Mouse (Mus musculus): ENCODE data around the gene Fnbp1l. TPM values are rescaled to one million over a fixed set of nuclear protein-coding genes. Genes with fewer than 3 reads are reported as not detected.
A peak's percentile ranks its signal among the peaks of the same experiment; 100 is the strongest.

Fnbp1l gene
- total RNA-seq, 2 experiments from 2014 or later, result 24.9 to 26.4 TPM

- no peak for DNase-seq (ENCODE audit: low spot score in 2 of 2)
These were observed 13.3 kb downstream of the Fnbp1l start for GRCm38 (mm10) chr3:122606105-122606801.

DNA sequence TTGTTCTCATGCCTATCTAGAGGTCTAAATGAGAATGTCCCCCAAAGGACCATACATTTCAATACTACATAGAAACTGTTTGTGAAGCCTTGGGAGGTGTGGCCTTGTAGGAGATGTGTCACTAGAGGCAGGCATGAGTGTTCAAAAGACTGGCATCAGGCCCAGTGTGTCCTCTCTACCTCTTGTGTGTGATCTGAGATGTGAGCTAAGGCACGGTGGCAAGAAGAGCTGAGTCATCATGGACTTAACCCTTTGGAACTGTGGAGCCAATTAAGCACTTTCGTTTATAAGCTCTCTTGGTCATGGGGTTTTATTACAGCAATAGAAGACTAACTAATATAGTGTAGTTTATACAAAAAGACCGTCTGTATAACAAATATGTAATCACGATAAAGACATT, 16.3 kb downstream of the Fnbp1l start:
- DNase-seq (ENCODE audit: low spot score in 2 of 2), result no peak

DNA sequence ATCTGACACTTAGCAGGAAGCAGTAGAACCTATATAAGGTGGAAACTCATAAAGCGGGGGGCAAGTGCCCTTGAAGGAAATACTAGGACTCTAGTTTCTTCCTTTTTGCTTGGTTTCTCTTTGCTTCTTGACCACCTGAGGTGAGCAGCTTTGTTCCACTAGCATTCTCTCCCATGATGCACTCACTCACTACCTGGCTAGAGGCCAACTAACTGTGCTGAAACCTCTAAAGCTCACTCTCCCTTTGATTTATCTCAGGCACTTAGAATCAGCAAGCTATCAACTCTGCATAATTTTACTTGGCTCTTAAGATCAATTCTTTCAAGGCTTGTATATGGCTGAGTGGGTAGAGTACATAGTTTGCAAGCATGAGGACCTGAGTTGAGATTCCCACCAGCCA, 17.1 kb downstream of the Fnbp1l start:
- DNase-seq (ENCODE audit: low spot score in 2 of 2), result no peak

- no peak for DNase-seq (ENCODE audit: low spot score in 2 of 2)
These were observed 20.2 kb downstream of the Fnbp1l start for GRCm38 (mm10) chr3:122599291-122599690.

DNA sequence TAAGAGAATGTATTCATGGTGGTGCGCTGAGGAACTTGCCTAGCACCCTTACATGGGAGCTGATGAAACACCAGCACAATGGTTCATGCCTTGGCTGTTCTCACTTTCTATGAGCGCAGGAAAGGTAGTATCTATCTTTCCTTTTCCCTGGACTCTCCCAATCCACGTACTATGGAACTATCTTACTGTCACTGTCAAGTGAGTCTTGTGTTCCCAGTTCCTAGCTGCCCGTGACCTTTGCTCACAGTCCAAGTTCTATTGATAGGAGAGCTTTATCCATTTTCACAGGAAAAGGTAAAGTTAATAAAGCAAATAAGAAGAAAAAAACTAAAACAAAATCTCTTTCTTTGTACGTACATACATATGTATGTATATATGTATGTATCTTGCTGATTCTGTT, 28.7 kb downstream of the Fnbp1l start:
- DNase-seq (ENCODE audit: low spot score in 2 of 2), result no peak

GRCm38 (mm10) chr3:122590346-122590745, 29.2 kb downstream of the Fnbp1l start:
- no peak for DNase-seq (ENCODE audit: low spot score in 2 of 2)

- no peak for DNase-seq (ENCODE audit: low spot score in 2 of 2)
These were observed 32.4 kb downstream of the Fnbp1l start for GRCm38 (mm10) chr3:122586918-122587641.

DNA sequence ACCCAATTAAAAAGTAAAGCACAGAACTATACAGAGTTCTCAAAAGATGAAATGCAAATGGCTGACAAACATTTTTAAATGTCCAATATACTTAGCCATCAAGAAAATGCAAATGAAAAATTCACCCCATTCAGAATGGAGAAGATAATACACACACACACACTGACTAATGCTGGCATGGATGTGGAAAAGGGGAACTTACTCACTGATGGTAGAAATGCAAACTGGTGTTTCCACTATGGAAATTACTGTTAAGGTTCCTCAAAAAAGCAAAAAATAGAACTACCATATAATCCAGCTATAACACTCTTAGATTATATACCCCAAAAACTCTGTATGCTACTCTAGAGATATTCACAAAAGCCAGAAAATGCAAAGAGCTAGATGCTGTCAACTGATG, 42.2 kb downstream of the Fnbp1l start:
- DNase-seq (ENCODE audit: low spot score in 2 of 2), result no peak

DNA sequence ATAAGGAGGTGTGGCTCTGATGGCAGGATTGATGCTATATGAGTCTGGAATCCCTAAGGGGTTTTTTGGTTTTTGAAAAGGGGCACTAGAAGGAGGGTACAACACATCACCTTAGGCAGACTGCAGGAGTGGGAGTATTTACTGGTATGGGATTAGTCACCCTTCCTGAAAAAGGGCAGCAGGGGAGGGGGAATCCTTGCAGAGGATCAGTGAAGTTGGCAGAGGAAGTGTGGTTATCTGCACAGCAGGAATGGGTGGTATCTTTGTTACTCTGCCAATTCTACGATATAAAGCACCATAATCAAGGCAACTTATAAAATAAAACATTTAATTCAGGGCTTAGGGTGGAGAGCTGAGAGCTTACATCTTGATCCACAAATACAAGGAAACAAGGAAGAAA, 44.6 kb downstream of the Fnbp1l start:
- no peak for DNase-seq (ENCODE audit: low spot score in 2 of 2)

DNA sequence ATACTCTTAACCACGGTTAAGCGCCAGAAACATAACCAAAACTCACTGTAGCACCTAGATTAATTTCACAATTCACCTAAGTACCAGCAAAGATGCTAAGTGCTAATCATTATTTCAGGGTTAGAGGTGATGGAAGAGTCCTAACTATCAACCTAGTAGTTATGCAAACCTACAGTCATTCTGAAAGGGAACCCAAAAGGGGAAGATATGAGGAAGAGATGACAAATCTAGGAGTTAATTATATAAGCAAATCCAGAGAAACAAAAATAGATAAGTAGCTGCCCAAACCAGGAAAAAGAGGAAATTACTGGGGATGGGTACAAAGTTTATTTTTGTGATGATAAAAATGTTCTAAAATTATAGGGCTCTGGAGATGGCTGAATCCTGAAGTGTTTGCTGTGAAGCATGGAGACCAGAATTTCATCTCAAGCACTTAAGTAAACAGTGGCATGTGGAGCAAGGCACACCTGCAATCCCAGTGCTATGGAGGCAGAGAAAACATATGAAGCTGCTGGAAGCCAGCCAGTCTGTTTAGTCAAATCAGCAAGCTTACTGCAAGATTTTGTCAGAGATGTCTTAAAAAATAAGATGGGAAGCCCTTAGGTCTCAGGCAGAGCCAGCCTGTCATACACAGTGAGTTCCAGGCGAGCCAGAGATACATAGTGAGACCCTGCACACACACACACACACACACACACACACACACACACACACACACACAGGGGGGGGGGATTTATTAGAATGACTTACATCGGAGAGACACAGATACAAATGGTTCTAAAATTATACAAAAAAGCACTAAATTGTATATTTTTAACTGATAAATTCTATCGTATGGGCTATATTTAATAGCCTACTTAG, 45.9 kb downstream of the Fnbp1l start:
- DNase-seq (ENCODE audit: low spot score in 2 of 2), result peak in 1 of 2 experiments; percentile 43

- no peak for DNase-seq (ENCODE audit: low spot score in 2 of 2)
These were observed 53.0 kb downstream of the Fnbp1l start for GRCm38 (mm10) chr3:122566549-122566948.

- DNase-seq (ENCODE audit: low spot score in 2 of 2), result no peak
These were observed 53.4 kb downstream of the Fnbp1l start for GRCm38 (mm10) chr3:122566112-122566511.

DNA sequence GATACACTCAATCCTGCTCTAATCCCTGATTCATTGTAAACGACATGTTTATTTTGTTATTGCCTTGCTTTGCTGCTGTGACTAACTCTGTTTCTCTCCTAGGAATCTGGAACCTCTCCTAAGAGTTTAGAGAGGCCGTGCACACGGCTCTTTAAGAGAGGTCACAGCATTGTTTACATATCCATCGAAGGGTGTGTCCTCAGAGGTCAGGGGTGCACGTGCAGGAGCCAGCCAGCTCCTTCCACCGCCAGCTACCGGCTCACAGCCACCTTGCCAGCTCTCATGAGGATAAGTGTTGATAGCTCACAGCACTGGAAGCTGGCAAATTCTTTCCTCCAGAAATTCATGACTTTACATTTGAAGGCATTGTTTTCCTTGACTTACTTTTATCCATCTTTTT, 54.2 kb downstream of the Fnbp1l start:
- DNase-seq (ENCODE audit: low spot score in 2 of 2), result no peak

GRCm38 (mm10) chr3:122557766-122558165, 61.7 kb downstream of the Fnbp1l start:
- DNase-seq (ENCODE audit: low spot score in 2 of 2), result no peak

DNA sequence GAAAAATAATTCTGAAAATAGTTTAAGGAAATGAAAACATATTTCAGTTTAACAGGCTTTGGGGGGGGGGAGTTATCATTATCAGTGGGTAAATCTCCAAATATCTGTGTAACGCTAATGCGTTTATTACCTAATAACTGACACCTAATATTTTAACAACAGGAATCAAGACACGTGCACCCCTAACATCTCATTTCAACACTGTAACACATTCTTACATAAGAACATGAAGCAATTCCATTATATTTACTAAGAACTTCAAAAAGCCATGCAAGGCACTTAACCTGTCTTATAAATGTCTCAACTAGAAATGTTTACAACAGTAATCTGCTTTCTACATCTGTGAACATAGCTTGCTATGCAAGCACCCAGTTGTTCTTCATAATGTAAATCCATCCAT, 68.3 kb downstream of the Fnbp1l start:
- no peak for DNase-seq (ENCODE audit: low spot score in 2 of 2)

DNA sequence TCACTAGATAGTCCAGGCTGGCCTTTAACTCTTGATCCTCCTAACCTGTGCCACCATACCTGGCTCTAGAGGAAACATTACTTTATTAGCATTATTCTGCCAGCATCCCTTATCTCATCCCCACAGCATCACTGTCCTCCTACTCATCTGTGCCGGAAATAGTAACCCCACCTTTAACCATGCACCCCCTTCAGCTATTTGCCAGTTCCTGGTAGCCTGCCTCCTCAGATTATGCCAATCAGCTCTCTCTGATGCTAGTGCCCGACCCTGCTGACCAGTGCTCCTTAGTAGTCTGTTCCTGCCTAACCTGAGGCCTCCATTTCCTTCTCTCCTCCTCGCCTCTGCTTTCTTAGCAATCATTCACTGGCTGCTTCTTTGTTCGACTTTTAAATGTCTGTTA, 72.0 kb downstream of the Fnbp1l start:
- DNase-seq (ENCODE audit: low spot score in 2 of 2), result peak in 1 of 2 experiments; percentile 8

GRCm38 (mm10) chr3:122545346-122545745, 74.2 kb downstream of the Fnbp1l start:
- DNase-seq (ENCODE audit: low spot score in 2 of 2), result no peak

- no peak for DNase-seq (ENCODE audit: low spot score in 2 of 2)
These were observed 78.6 kb downstream of the Fnbp1l start for GRCm38 (mm10) chr3:122540918-122541317.

- DNase-seq (ENCODE audit: low spot score in 2 of 2), result no peak
These were observed 79.4 kb downstream of the Fnbp1l start for GRCm38 (mm10) chr3:122539961-122540690.

DNA sequence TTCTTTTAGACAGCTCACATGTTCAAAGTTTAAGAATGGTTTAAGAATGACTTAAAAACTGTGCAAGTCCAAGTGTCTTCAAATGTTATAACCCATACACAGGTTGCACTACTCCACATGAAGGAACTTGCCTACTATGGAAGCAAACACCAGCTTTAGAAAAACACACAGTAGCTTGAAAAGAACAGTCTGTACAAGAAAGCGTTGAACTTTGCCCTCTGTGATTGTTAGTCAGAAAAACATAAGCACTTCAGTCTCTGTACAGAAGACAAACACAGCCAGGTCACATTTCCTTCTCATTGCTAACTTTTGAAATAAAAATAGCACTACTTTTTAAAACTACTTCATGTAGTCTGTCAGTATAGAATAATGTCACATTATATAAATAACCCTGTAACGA, 80.7 kb downstream of the Fnbp1l start:
- no peak for DNase-seq (ENCODE audit: low spot score in 2 of 2)

Data from layer of hippocampus, adult 18-20 months (tissue).